Mouse (Mus musculus) kidney, postnatal 36 days (tissue): ENCODE data around the gene Spata31d1b.
A peak's percentile ranks its signal among the peaks of the same experiment; 100 is the strongest.

ENCODE experiments used
- DNase-seq, 2 experiments: peaks; one replicate each; pipeline ENCODE4 v3.0.0; 2021 to 2022; ENCODE audit warnings: mixed read lengths in 2 of 2

The Spata31d1b gene

DNA sequence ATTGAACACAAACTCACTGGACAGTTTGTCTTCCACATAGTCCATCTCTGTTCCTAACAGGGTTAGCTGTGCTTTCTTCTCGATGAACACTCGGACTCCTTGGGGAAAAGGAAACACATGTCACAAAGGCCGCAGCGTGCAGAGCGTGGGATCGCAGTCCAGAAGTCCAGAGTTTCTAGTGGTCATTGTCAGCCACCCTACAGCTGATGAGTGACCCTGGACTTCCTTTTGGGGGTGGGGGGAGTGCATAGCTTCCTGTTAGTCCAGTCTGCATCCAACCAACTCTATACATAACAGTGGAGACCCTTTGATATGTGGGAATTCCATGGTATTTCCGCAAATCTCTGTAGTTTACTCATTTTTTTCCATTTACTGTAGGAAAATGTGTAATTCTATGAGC is 44.8 kb downstream of the Spata31d1b start:
- no peak for DNase-seq

DNA sequence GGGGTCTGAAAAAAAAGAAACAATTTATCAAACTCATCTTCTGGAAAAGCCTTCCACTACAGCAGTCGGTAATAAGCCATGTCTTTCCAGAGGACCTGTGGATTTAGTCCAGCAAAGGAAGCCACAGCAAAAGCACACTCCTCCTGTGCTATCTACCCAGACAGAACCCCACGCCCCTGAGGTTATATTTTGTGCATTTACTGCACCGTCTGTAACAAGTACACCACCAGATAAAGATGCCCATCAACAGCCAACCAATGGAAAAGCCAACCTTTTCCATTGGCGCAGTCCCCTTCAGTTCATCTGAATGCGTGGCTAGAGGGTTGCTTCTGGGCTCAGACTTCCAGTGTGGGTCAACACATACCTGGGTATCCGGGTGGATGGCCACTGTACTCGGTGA is 50.7 kb downstream of the Spata31d1b start:
- DNase-seq: no peak

- peak; percentile 78 to 81 for DNase-seq
These were observed 54.9 kb downstream of the Spata31d1b start for GRCm38 (mm10) chr13:59766786-59767515.

GRCm38 (mm10) chr13:59768531-59768930 is 56.4 kb downstream of the Spata31d1b start:
- peak; percentile 13 to 22 for DNase-seq
